Mouse (Mus musculus): ENCODE data around the gene Gm853.
"Not testable (repeated sequence)": the region's sequence is repeated elsewhere in the genome, so short reads cannot be mapped to it uniquely, and the experiment has no call there.

Gm853 gene

GRCm38 (mm10) chr4:130222179-130222578 lies at the start of gene Gm853:
Gene Gm853, minus strand, starts transcription at chr4:130222401.
- no peak for DNase-seq

- DNase-seq: no peak
Measured at GRCm38 (mm10) chr4:130270611-130271347, 48.6 kb upstream of the Gm853 start.

- no peak for DNase-seq
Measured at GRCm38 (mm10) chr4:130270089-130270488, 47.9 kb upstream of the Gm853 start.

GRCm38 (mm10) chr4:130268736-130269135 lies 46.5 kb upstream of the Gm853 start:
- DNase-seq: no peak

GRCm38 (mm10) chr4:130267069-130267468 lies 44.9 kb upstream of the Gm853 start:
- peak; percentile 9 for DNase-seq

GRCm38 (mm10) chr4:130266601-130267000 lies 44.4 kb upstream of the Gm853 start:
- DNase-seq: peak; percentile 26

GRCm38 (mm10) chr4:130264698-130265349 lies 42.6 kb upstream of the Gm853 start:
- DNase-seq: peak; percentile 71

- no peak for DNase-seq
Measured at GRCm38 (mm10) chr4:130264131-130264530, 41.9 kb upstream of the Gm853 start.

GRCm38 (mm10) chr4:130260406-130260805 lies 38.2 kb upstream of the Gm853 start:
- no peak for DNase-seq

GRCm38 (mm10) chr4:130252441-130253157 lies 30.4 kb upstream of the Gm853 start:
- peak; percentile 31 for DNase-seq

GRCm38 (mm10) chr4:130251763-130252162 lies 29.6 kb upstream of the Gm853 start:
- DNase-seq: no peak

GRCm38 (mm10) chr4:130251172-130251705 lies 29.0 kb upstream of the Gm853 start:
- no peak for DNase-seq

- DNase-seq: no peak
Measured at GRCm38 (mm10) chr4:130248636-130249035, 26.4 kb upstream of the Gm853 start.

- peak; percentile 91 for DNase-seq
Measured at GRCm38 (mm10) chr4:130246132-130246531, 23.9 kb upstream of the Gm853 start.

- DNase-seq: no peak
Measured at GRCm38 (mm10) chr4:130244749-130245148, 22.5 kb upstream of the Gm853 start.

- not testable (repeated sequence) for DNase-seq
Measured at GRCm38 (mm10) chr4:130243621-130244020, 21.4 kb upstream of the Gm853 start.

- no peak for DNase-seq
Measured at GRCm38 (mm10) chr4:130242956-130243355, 20.8 kb upstream of the Gm853 start.

GRCm38 (mm10) chr4:130240695-130241094 lies 18.5 kb upstream of the Gm853 start:
- no peak for DNase-seq

- DNase-seq: no peak
Measured at GRCm38 (mm10) chr4:130237607-130238006, 15.4 kb upstream of the Gm853 start.

- DNase-seq: peak; percentile 27
Measured at GRCm38 (mm10) chr4:130236361-130236760, 14.2 kb upstream of the Gm853 start.

GRCm38 (mm10) chr4:130224071-130224470 lies 1.9 kb upstream of the Gm853 start:
- DNase-seq: no peak

- no peak for DNase-seq
Measured at GRCm38 (mm10) chr4:130220176-130220575, 2.0 kb downstream of the Gm853 start.

- no peak for DNase-seq
Measured at GRCm38 (mm10) chr4:130215392-130215791, 6.8 kb downstream of the Gm853 start.
